Mouse (Mus musculus): ENCODE measurements around the gene Man2a2.

The Man2a2 gene

DNA sequence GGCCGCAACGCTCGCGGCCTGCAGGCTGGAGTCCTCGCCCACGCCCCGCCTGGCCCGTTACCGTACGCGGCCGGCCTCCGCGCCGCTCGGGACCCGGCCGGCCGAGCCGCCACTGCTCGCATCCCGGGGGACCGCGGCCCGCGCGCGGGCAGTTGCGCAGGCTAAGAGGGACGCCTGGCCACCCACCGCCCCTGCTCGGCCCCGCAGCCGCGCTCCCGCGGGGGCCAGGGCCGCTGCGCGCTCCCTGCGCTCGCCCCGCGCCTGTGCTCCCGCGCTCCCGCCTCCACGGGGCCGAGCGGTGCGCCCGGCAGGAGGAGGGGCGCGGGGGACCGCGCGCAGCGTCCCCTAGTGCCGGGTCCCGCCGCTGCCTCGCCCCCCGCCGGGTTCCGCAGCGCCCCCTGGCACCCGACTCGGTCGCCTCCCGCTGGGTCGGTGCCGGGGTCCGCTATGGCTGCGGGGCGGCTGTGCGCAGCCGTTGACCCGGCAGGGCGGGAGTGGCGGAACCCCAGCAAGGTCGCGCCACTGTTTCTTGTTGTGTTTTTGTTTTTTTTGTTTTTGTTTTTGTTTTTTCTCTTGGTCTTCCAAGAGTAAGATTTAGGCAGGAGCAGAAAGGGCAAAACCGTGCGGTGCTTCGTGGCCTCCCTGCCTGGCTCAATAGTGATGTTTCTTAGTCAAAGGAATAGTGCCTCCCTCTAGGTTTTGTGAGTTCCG is at the start of gene Man2a2:
Gene Man2a2, minus strand, starts transcription at position 335 of the 711 bp plus-strand sequence.
- DNase-seq, result peak; percentile 98

DNA sequence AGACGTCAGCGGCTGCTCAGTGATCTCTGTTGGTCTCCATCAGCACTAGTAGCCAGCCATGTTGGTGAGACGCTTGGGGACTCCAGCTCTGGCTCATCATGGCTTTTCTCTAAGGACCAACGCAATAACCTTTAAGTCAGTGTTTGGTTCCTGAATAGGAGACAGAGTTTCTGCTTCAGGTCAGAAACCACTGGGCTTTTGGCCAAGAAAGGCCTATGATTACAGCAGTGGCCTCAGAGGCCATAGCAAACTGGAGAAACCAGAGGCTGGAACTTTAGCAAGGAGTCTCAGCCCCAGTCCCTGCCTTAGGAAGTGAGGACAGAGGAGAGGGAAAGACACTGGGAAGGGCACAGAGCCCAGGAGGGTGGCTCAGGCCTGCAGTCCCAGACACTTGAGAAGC is 49.4 kb upstream of the Man2a2 start:
- DNase-seq, result no peak

DNA sequence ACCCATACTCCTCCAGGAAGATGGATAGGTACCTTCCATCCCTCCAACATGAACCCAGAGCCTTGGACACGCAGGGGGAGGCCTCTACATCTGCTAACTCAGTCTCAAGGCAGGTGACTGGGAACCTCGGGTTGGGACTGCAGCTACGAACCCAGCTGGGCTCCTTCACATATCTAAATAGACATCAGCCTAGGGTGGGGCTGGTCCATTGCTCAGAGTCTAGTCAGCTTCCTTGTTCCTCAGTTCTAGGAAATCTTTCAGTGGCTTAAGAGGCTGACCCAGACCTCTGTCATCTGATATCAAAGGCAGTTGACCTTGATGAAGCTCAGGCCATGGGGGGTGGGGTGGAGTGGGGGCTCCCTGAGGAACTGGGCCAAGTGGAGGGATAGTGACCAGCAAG is 48.1 kb upstream of the Man2a2 start:
- no peak for DNase-seq

DNA sequence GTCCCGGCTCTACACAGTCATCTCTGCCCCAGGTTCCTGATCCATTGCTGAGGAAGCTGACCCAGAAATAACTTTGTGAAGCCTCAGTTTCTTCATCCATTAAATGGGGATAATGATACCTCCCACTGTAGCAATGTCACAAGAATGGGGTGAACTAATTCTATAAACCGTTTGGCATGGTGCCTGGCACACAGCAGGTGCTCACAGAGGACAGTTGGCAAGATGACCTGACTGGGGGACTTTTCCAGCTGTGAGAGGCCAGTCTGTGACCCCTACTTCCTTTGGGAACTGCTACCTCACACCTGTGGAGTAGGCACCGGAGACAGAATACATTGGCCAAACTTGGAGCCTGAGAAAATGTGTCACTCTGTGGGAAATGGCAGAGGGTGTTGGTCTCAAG is 46.9 kb upstream of the Man2a2 start:
- no peak for DNase-seq

DNA sequence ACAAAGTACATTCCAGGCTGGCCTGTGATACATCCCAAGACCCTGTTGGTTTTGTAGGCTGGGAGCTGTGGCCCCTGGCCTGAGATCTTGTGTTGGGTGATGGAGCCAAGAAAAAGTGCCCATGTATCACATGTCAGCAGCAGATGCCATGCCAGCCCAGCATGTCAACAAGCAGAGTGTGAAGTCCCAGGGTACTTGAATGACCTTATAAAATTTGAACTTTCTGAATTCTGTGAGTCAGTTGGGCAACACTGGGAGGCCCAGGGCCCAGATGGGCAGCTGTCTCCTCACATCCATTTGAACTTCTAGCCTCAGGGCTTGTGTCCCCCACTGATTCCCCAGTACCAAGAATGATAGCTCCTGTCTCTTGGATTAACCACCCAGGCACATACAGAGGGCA is 46.4 kb upstream of the Man2a2 start:
- DNase-seq, result no peak

DNA sequence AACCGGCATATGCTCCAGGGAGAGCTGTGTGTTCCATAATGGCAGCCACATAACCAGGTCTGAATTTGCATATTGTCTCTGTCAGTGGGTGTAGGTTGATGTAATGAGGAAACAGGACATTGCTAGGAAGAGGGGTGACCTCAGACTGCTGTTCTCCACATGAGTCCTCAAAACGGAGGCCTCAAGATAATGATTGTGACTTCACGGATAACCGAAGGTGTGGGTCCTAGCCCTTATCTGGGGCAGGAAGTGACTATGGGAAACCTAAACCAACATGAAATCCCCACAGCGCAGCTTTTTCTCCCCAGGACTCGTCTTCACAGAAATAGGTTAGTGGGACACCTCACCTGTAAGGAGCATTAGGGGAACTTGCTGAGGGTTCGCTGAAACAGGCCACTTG is 45.8 kb upstream of the Man2a2 start:
- DNase-seq, result no peak

DNA sequence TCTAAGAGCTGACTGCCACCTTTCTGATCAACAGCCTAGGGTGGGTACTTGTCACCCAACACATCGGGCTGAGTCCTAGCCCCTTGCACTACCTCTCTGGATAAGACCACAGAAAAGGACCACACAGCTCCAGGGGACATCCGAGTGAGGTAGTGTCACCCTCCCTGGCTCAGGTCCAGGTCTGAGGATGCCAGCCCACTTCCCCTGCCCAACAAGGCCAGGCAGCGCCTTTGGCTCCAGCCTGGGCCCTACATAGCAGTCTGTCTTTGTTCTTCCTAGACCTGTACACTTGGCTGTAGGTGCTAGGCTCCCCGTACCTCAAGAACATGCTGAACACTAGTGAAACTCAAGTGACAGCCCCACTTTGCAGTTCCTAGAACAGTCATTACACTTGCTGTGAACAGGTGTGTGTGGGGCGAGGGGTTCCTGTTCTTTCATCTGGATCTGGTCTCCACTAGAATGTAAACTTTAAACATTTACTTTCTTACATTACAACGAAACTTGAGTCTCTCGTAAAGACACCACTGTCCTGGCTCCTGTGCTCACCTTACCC is 43.2 kb upstream of the Man2a2 start:
- DNase-seq, result no peak

DNA sequence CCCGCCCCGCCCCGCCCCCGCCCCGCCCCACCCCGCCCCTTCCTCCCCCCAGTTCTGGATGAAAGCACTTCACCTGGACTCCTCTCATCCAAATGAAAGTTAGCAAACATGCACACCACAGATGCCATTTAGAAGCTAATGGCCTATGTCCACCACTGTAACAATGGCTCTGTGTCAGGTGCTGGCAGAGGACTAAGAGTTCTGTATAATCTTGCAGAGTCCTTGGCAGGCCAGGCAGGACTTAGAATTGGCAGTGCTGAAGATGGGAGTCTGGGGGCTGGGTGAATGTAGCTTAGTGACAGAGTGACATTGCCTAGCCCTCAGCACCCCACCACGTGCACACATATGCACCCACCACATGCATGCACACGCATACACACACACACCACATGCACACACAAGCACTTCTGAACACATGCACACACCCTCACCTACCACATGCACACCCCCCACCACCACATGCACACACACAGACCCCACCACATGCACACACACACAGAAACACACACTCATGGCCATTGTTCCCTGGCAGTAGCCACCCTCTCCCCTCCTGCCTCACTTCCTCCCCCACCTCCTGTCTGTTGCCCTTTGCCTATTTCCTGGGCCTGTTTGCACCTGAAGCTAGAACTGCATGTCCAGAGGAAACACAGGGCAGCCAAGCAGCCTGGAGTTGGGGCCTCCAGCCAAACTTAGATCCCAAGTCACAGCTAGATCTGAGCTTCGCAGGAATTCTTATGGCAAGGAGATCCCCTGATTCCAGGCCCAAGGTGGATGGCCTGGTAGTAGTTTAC is 42.5 kb upstream of the Man2a2 start:
- DNase-seq, result no peak

DNA sequence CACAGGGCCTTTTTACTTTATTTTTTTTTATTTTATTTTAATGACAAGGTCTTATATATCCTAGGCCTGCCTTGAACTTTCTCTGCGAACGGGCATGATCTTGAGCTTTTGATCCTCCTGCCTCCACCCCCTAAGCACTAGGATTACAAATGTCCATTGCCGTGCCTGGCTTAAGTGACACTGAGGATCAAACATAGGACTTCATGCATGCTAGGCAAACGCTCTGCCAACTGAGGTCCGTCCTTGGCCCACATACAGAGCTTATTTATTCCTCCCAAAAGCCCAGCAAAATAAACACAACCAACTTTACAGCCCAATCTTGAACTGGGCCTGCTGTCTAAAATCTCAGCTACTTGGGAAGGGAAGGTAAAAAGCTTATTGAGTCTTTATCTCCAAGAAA is 41.6 kb upstream of the Man2a2 start:
- no peak for DNase-seq

DNA sequence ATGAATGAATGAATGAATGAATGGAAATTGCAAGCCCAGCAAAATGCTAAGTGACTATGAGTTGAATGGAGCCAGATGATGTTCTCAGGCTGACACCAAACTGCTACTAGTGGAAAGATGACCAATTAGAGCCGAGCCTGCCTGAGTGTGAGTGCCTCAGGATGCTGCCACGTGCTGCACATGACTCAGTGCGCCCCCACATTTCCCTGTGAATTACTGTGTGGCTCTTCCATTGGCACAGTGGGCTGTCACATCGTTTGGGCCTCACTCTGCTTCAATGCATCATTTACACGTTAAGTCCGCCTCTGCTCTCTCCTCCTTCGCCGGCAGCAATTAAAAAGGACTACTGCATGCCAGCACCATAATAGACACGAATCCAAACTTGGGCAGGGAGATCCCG is 41.1 kb upstream of the Man2a2 start:
- no peak for DNase-seq

DNA sequence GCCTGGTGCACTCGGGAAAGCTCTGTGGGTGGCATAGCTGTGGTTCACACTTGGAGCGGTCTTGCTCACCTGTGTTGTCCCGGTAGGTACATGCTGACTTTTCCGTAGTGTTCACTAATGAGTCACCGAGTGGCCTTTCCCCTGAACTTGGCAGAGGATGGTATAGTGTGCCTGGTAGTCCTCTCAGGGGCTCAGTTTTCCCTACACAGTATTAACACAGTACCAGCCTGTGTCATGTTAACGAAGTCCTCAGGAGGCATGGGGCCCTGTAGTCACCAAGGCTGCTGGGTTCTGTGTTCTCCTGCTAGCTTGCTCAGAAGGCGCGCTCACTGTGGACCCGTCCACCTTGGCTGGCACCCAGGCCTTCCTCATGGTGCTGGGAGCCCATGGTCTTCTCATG is 39.2 kb upstream of the Man2a2 start:
- no peak for DNase-seq

DNA sequence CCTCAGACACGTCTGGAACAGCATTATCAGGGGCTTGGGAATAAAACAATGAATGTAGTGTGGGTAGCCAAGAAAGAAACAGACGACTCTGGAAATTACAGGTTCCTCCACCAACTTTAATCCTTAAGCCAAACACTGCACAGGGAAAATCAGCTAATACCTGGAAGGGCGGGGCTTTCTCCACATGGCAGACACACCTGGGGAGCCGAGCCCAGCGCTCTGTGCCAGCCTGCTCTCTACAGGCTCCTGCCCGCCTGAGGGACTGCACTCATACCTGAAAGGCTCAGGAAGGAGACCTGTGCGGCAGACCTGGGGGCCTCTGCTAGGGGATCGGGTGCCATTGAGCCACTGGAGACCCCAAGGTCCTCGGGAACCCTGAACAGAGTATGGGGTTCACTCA is 36.5 kb upstream of the Man2a2 start:
- DNase-seq, result no peak

DNA sequence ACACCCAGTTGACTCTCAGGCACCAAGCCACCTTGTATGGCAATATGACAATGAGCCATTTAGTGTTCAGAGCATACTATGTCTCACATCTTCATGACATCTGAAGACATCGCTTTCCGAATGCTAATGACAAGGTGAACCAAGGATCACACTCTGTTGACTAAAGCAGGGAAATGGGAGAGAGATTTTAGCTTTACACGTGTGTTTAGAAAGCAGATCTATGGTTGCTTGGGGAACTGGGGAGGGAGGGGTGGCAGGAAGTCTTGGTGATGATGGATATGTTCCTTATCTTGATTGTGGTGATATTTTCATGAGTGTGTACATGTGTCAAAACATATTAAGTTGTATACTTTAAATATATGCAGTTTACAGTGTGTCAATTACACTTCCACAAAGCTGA is 35.0 kb upstream of the Man2a2 start:
- DNase-seq, result no peak

DNA sequence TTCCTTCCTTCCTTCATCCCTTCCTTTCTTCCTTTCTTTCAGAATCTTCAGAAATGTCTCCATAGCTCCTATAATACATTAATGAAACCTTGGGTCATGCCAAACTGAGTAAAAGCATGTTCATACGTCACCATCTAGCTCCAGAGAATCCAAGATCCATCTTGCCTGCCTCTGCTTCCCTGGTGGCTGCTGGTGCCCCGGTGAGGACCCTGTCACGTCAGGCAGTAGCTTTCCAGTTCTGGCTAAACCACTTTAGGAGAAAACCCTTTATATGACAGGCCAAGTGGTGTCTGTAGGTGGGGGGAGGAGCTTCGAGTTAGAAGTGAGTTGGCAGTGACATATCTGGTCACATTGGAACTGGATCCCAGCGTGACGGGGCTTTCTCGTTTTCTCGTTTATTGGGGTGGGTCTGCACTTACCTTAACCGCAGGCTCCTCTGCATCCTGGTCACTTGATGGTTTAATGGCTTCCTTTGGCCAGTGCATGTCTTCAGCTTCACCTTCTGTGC is 34.1 kb upstream of the Man2a2 start, which contains the start of gene Furin:
Gene Furin, minus strand, starts transcription at position 249 of the 508 bp plus-strand sequence.
- DNase-seq, result no peak

DNA sequence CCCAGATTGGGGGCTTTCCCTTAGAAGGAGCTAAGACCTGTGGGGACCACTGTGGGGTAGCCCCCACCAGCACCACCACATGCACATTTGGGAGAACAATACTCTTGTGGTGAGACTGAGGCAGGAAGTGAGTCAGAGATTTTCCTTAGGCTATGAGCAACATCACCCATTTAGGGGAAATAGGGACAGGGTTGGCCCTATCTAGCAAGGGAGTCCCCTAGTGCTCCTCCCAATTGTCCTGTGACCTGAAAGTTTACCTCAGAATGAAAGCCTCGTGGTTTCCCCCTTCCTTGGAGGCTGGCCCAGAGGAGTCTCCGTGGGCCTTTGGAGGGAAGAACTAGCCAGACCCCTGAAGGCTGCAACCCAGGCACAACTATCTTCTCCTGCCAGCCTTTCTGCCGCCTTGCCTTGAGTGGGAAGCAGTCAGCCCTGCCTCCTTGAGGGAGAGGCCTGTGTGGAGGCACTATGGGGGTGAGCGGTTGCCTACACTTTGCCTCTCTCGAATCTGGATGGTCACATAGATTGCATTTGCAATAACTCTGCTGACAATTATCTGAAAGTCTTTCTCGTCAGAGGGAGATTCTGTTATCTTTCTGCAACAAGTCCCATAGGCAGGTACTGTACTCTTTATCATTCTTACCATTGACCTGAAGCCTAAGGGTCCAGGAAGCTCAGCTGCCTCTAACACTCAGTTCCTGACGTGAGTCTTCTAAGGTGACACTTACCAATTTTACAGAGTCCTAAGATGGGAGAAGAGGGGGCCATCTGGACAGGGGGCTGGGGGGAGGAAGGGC is 33.1 kb upstream of the Man2a2 start:
- peak; percentile 97 for DNase-seq

DNA sequence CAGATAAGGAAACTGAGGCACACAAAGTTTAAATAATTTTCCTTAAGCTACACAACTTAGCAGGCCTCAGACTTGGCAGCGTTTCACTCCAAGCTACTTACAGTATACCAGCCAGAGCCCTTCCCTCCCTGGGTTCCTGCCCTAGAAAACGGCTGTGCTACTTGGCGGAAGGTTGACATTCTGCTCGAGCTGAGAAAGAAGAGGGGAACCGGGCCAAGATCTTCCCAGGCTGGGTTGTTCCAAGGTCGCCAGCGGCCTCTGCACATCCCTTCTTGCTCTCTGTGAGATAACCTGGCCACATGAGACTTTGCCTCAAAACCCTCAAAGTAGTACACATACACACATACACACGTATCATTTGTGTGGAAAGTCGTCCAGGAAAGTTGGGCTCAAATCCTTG is 32.4 kb upstream of the Man2a2 start:
- DNase-seq, result peak; percentile 98

DNA sequence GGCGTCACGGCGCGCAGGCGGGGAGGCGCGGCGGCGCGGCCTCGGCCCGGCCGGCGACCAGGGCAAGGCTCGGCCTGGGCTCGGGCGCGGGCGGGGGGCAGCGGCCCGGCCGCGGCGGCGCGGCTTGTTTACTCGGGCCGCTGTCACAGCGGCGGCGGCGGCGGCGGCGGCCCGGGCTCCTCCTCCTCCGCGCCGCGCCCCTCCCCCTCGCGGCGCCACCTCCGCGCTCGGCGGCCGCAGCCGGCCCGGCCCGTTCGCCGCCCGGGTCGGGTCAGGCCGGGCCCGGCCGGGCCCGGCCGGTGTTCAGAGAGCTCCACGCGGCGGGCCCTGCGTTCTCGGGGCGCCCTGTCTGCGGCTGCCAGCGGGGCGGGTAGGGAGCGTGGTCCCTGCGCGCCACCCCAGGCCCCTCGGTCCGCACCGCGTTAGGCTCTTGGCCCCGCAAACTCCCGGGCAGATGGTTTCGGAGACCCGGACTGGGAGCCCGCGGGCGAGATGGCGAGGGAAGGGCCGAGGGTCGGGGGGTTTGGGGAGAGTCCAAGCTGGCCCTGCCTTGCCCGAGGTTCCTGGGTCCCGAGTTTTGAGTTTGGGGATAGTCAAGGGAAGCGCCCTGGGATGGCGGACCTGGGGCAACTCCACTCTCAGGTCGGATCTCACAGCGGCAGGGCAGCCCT is 31.6 kb upstream of the Man2a2 start:
- DNase-seq, result peak; percentile 98

DNA sequence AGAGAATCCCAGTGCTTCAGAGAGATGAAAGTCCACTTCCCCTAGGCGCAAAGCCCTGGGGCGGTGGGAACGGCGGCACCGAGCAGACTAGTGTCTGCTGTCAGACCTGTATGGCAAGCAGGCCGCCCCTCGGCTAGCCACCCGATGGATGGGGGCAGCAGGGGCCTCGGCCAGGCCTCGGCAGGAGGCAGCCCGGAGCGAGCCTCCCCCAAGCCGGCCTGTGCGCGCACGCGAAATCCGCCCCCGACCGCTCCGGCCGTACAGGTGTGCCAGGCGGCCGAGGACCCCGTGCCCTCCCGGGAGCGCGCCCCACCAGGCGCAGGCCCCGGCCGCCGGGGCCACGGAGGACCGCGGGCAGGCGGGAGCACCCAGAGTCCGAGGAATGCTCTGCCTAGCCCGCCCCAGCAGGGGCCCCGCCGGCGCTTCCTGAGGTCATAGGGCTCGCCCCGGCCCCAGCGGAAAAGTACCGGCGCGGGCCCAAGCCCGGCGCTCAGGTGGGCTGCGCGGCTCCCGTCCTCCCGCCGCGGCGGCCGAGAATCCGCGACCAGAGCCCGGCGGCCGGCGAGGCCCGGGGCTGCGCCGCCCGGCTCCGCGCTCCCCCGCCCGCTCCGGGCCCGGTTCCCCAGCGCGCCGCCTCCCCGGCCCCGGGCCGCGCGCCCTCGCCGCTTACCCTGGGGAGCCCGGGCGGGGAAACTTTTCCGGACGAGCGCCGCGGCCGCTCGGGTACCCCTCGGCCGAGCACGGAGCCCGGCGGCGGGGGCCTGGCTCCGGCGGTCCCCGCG is 30.9 kb upstream of the Man2a2 start:
- peak; percentile 96 for DNase-seq

DNA sequence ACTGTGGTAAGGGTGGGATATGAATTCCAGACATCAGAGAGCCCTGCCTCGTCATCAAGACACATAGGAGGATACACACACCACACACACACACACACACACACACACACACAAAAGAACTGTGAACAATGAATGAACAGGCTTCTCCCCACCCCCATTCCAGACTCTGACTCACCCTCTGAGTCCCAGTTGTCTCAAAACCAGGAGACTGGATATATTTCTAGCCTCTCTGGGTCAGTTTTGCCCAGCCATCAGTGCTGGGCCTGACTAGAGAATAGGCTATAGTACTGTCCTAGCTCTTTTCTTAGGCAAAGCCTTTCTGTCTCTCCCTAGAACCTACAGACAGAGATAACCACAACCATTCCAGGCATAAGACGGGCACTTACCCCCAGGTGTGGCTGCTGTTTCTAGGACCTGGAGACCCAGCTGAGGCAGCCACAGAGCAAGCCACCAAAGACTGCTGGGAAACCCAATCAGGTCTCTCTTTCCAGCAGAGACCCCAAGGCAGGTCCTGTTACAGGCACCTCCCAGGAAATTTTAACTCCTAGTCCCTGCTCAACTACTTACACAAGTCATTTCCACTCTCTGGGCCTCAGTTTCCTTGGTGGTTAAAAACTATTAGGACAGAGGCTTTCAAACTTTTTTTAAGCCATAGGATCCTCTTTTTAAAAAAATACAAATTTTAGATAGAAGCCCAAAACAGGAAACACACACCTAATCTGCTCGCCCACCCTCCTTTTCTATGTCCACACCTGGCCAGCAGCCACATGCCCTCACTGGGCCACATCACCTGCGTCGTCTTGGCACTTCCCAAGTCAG is 30.1 kb upstream of the Man2a2 start:
- DNase-seq, result no peak

DNA sequence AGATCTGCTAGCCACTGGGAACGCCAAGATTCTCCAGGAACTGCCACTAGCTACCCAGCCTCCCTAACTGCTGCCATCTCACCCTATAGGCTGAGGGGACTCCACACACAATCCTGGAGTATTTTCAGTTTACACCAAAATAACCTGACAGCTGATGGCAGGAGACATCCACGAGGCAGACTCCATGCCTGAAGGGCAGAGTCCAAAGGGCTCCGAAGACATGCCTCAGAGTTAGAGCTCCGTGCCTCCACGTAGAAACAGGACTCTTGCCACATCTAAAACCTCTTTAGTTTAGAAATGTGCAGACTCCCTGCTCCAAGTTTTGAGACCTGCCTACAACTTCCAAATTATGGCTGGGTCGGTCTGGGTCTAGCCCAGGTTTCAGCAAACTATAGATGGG is 29.4 kb upstream of the Man2a2 start:
- DNase-seq, result no peak

DNA sequence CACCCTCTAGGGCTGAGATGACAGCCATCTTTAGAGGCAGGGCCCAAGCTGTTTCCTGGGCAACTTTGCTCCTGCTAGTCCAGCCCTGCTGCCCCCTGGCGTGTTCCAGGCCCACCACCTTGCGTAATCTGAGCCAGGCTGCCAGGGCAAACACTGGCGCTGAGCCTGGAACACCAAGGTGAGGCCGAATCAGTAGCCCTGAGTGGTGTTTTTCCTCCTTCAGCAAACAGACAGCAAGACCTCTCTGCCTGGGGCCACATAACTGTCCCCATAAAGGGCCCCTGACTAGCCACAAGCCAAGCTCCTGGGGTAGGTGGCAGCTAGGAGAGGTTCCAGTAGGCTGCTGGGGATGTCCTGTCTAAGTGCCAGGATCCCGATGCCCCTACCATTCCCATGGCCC is 28.9 kb upstream of the Man2a2 start:
- peak; percentile 96 for DNase-seq

All from heart, adult 11 months (tissue).